Mouse (Mus musculus) megakaryocyte, embryonic 14.5 days (primary cell): ENCODE data around the gene Rnft2.

ENCODE experiments used
- FLI1 ChIP-seq: IDR thresholded peaks from 2 replicates; pipeline ENCODE4 v1.6.1; 2012; ENCODE audit warnings: low read length, inconsistent platforms, mixed read lengths
- GATA1 ChIP-seq: IDR thresholded peaks from 3 replicates; pipeline ENCODE4 v1.6.1; 2012; ENCODE audit warnings: mixed read lengths, low read length, inconsistent platforms, borderline replicate concordance

DNA sequence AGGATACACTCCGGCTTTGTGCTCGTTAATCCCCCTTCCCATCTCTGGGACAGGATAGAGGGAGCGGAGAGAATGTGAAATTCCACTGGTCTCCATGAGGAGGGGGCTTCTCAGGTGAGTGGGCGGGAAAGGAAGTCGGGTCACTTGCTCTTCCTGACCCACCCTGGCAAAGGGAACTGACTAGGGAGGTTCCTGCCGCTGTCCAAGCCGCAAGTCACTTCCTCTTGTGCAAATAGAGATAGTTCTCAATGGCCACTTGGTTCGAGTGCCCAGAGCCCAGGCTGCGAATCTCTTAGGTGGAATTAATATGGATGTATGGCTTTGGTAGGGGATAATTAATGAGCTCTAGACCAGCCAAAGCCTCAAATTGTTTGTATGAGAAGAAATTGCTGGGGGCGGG is 15.1 kb upstream of the Rnft2 start:
- TF ChIP-seq GATA1 (no peak), FLI1 (no peak)
